Mouse (Mus musculus): ENCODE measurements around the gene Rtl9.

The Rtl9 gene

DNA sequence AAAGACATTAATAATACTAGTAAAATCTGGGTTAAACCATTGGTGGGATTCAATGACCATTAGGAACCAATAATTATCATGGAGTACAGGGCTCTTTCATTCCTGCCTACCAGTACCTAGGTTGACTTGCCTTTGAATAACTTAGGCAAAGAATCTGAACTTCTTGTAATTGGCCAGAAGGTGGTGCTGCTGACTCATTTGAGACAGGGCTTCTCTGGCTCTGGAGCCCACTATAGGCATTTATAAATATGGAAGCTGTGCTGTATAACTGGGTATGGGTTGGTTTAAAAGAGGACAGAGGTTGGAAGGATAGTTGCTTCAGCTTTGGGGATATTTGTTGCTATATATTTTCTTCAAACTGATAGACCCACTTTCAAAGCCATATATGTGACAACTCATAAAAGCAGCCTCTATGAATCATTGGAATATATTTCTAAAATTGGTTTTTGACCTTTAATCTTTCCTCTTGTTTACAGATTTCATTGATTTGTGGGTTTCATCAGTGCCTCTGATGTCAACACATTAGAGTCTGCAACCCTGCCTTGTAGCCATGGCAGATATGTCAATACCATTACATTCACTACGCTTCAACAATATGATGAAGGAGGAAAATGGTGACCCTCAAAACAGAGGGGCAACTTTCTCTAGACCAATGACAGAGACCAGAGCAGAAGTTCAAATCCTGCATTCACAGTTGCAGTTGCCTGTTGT lies at the start of gene Rtl9:
Rtl9 (plus strand) TSS at position 551 of the 711 bp plus-strand sequence.
- no peak for DNase-seq (ENCODE audit: low spot score)

DNA sequence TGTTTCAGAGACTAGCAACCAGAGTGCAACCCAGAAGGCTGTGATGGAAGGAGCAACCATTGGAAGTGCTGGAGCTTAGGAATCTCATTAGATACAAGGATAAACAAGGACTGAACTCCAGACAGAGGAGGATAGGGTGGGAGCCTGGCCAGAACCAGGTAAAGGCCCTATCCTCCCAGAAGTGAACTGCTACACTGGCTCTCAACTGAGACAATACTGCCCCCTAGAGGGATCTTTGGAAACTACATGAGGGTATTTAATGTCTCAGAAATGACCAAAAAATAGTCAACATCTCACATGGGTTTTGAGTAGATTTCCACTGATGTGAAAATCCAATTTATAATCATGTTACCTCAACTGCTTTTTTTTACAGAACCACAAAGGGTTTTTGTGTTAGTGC lies 47.9 kb upstream of the Rtl9 start:
- no peak for DNase-seq (ENCODE audit: low spot score)

DNA sequence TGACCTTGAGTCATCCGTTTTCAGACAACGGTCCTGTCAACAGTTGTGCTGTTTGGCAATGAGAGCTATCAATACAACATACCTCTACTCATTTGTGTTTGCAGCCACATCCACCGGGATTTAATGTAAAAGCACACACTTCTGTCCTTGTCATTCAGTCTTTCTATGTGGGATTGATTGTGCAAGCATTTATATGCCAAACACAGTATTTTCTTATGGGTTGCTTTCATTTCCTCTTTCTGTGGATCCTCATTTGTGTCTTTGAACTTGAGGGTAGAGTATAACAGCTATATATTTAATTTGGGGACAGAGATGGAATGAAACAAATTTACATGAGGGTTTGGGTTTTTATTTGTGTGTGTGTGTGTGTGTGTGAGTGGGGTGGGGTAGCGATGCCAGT lies 47.5 kb upstream of the Rtl9 start:
- DNase-seq (ENCODE audit: low spot score), result no peak

GRCm38 (mm10) chrX:143058829-143059228 lies 40.6 kb upstream of the Rtl9 start:
- peak; percentile 72 for DNase-seq (ENCODE audit: low spot score)

DNA sequence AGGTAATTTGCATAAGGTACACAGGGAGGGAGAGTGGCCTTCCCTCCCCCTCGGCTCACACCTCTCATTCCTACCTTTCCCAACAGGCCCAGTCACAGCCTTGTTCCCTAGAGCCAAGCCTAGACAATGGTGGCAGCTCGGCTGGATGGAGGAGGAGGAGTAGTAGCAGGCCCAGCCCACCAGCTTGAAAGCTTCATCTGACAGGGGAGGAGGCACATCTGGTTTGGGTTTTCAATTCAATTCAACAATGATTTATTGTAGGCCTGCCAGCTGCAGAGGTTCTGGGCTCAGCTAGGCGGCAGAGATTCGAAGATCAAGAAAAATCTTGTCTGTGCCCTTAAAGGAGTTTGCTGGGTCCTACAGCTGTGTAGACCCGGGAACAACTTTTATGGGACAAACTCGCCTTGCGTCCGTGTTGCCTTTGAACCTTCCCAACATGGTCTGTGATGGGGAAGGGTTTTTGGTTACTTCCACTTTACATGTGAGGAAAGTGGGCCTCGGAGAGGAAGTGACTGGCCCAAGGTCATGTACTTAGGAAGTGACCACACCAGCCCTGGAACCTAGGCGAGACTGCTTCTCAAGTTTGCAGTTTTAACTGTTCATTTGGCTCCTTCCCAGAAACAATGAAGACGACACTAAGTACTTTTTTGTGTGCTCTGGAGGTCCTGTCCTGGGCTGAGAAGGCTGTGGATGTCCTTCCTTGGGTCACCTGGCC lies 36.6 kb upstream of the Rtl9 start:
- DNase-seq (ENCODE audit: low spot score), result no peak

- DNase-seq (ENCODE audit: low spot score), result no peak
Observed at GRCm38 (mm10) chrX:143063780-143064179, 35.6 kb upstream of the Rtl9 start.

GRCm38 (mm10) chrX:143064288-143064687 lies 35.1 kb upstream of the Rtl9 start:
- DNase-seq (ENCODE audit: low spot score), result no peak

DNA sequence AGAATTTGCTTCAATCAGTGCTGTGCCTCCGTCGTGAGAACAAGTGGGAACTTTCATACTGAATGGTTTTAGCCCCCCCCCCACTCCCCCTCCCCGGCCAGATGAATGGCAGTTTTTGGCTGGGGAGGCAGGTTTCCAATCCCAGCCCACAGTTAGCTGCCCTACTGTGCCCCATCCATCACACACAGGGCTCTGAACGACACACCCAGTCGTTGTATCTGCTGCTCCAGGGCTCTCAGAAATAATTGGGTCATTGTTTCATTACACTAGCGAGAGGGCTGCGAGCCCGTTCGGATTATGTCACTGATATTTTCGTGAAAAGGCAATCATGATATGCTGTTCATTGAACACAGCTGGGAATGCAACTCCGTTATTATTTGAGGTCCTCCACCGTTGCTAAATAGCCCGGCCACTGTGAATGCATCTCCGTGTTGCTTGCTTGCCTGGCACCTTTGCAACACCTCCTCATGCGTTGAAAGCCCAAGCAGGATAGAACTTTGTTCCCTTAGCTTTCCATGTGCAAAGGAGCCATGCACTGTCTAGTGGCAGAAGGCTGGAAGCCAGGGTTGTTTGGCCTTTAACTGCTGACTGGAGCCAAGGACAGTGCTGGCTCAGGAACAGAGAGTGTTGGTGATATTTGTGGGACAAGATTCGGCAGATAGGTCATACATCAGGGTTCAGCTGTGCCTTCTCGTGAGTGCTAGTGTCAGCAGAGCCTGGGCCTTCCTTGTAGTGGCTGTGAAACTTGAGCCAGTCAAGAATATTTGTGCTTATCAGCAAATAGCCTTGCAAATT lies 32.9 kb upstream of the Rtl9 start:
- no peak for DNase-seq (ENCODE audit: low spot score)

DNA sequence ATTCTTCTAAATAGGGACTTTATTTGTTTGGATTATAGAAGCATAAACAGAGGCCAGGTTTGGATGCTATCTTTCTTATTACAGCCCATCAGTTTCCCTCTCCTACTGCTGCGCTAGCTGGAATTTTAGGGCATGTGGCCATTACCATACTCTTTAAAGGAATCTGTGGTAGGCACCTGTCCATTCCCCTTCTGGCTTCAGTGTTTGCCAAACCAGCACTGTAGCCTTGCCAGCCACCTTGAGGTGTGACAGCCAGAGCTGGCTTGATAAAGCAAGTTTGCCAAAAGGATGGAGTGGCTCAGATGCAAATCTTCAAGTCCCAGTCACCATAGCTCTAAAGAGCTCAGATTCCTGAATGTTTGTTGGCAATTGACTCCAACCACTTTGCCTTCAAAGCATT lies 32.3 kb upstream of the Rtl9 start:
- no peak for DNase-seq (ENCODE audit: low spot score)

GRCm38 (mm10) chrX:143067576-143067975 lies 31.8 kb upstream of the Rtl9 start:
- no peak for DNase-seq (ENCODE audit: low spot score)

GRCm38 (mm10) chrX:143080458-143081336 lies 18.7 kb upstream of the Rtl9 start:
- DNase-seq (ENCODE audit: low spot score), result no peak

DNA sequence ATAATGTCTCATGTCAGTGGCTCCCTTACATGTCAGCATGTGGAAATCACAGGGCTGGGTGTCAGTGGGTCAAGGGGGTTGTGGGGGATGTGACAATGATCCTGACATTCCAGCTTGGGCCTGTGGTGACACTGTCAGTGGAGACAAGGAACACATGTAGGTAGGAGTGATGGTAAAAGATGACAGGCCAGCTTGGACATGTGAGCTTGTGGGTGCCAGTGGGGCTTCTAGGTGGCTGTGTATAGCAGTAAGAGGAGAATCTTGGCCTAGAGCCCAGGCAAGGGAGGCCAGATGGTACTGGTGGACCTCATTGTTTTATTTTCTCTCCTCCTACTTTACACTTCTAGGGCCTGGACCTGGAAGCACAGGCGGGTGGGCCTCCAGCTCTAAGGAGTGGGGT lies 16.7 kb upstream of the Rtl9 start:
- DNase-seq (ENCODE audit: low spot score), result no peak

DNA sequence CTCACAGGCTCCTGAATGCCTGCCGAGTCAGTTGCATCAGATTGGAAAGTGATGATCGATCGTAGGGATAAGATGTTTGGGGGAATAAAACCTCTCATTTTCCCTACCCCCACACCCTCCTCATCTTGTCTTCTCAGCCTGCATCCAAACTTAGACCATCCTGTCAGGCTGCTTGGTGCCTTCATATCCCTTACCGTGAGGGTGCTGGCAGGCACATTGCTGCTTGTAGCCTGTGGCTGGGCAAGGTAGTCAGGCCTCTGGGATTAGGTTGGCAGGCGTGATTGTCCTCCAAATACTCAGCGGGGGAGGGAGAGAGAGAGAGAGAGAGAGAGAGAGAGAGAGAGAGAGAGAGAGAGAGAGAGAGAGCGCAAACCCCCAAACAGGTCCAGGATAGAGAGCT lies 11.2 kb upstream of the Rtl9 start:
- no peak for DNase-seq (ENCODE audit: low spot score)

- no peak for DNase-seq (ENCODE audit: low spot score)
Observed at GRCm38 (mm10) chrX:143090904-143091588, 8.3 kb upstream of the Rtl9 start.

DNA sequence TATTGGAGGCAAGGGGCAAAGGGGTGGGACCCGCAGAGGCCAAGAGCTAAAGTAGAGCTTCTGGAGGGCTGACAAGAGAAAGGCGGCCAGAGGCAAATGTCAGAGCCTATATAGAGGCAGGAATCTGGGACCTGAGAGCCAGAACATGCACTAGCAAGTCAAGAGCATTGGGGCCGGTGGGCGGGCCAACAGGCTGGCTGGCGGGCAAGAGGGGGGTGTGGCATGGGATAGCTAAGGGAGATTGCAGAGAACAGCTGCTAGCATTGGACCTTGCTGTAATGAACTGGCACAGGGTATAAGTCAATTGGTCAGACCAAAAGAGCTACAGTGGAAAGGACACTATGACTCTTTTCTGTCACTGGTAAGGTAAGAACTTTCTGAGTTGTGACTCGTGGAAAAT lies 1.8 kb upstream of the Rtl9 start:
- no peak for DNase-seq (ENCODE audit: low spot score)

DNA sequence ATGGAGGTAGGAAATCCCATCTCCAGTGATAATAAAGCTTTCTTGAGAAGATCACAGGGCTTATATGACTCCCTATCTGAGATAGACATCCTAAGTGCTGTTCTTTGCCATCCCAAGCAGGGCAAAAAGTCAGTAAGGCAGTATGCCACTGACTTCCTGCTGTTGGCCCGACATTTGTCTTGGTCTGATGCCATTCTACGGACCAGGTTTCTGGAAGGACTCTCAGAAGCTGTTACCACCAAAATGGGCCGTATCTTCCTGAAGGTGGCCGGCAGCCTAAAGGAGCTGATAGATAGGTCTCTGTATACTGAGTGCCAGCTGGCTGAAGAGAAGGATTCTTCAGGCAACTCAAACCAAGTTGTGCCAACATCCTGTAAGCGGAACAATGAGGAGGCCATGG lies 3.8 kb downstream of the Rtl9 start:
- DNase-seq (ENCODE audit: low spot score), result no peak

- no peak for DNase-seq (ENCODE audit: low spot score)
Observed at GRCm38 (mm10) chrX:143105866-143106265, 6.5 kb downstream of the Rtl9 start.

GRCm38 (mm10) chrX:143112546-143112945 lies 13.2 kb downstream of the Rtl9 start:
- no peak for DNase-seq (ENCODE audit: low spot score)

Measured in urinary bladder, postnatal 14 days (tissue).